Mouse (Mus musculus): ENCODE results near the gene Aqp2.

Gene Aqp2

DNA sequence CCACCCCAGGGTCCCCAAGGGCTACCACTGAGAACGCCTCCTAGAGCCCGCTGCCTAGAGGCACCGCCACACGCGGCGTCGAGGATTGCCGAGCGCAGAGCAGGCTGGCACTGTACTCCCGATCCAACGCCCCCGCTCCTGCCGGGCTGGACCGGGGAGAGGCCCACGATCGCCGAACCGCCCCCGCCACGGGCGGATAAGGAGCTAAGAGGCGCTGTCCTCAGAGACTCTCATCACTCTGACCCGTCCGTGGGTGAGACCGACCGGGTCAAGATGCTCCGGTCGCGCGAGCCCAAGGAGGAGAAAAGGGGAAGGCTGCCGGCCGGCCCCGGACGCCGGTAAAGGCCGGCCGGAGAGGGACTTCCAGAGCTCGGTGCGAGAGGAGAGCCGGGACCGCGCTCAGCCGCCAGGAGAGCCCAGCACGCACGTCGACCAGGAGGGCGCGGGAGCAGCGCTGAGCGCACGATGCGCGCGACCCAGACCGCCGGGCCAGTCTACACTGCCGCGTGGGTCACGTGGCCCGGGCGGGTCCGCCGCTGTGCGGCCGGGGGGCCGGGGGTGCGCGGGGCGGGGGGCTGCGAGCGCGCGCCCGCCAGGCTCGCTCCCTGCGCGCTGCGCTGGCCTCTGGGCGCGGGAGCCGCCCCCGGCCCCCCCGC lies 11.7 kb downstream of the Aqp2 start, which contains the start of gene Aqp5:
TSS of gene Aqp5 (plus strand) at position 354 of the 656 bp plus-strand sequence.
- no peak for DNase-seq (ENCODE audit: low spot score in 2 of 2)

DNA sequence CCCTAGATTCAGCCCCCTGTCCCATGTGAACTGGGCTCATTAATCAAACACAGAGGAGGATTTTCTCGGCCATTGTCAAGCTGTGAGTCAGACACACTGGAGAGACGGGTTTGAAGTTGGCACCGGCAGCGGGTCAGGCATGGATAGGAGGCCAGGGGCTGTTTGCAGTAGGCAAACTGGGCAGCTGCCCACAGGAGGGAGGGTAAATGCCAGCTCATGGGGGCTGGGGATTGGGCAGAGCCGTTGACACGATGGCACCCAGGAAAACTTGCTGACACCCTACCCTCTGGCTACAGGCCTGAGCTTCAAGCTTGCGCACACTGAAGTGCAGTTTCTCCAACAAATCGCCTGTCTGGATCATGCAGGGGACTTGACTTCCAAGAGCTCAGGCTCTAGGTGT lies 13.3 kb downstream of the Aqp2 start:
- no peak for DNase-seq (ENCODE audit: low spot score in 2 of 2)

DNA sequence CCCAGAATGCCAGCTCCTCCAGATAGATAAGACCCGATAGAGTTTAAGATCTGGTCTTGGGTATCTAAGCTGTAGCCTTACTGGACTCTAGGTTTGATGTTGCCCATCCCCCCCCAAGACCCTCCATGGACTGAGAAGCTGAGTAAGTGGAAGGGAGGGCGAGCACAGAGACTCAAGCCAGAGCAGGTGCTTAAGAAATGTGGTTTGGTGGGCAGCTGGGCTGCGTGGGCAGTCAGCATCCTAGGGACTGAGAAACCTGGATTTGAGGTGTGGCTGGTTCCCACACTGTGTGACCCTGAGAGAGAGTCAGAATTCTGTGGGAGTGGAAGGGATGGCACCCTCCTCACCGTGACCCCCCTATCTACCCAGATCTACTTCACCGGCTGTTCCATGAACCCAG lies 14.0 kb downstream of the Aqp2 start:
- no peak for DNase-seq (ENCODE audit: low spot score in 2 of 2)

DNA sequence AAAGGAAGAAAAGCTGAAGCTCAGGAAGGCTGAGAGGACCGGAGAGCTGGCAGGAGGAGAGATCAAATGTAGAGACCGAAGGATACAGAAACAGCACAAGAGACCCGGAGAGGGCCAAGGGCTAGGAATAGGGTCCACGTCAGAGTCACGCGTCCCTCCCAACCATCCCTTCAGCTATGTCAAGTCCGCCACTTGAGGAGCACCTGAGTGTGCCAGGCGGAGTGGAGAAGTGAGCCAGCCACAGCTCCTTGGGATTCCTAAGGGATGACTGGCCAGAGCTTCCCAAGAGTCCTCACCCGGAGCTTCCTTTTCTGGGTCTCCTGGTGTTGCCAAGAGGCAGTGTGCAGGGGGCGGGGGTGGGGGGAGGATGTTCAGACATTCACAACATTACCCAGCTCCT lies 16.1 kb downstream of the Aqp2 start:
- no peak for DNase-seq (ENCODE audit: low spot score in 2 of 2)

DNA sequence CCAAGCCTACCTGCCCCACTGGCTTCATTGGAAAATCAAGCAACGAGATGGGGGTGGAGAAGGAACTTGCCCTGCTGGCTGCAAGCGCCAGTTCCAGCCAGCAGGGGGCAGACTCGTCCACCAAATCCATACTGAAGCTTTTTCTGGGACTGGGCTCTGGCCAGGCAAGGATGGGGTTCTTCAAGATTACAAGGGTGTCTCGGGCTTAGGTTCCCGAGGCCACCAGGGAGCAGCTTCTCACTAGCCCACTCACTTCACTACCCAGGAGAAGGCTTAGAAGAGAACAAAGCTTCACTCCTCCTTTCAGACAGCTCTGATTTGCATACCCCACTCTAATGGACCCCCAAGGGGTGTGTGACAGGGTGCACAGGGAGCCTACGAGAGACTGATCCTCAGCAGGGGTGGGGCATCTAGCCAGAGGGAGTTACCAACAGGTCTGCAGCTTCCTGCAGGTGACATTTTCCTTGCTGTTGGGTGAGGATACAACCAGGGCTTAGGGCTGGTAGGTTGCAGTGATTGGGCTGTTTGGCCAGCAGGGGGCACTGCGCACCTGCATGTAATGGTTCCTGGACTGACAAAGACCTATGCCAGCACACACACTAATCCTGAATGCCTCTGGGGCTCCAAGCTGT lies 17.3 kb downstream of the Aqp2 start:
- peak; percentile 77 to 86 for DNase-seq (ENCODE audit: low spot score in 2 of 2)

DNA sequence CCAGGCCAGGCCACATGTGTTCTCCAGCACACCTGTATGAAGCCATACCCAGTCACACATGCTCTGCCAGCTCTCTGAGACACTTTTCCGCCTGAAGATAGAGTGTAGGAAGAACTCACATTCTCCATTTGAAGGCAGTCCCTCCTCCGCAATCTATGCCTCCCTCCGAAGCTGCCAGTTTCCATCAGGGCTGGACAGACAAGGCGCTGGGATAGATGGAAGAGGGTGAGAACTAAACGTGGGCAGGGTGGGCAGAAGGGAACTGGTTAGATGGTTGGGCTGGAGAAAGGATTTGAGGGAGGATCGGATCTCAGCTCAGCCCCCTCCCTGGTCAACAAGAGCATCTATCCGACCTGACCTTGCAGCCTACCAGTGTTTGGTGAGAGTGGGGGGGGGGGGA lies 18.0 kb downstream of the Aqp2 start:
- no peak for DNase-seq (ENCODE audit: low spot score in 2 of 2)

DNA sequence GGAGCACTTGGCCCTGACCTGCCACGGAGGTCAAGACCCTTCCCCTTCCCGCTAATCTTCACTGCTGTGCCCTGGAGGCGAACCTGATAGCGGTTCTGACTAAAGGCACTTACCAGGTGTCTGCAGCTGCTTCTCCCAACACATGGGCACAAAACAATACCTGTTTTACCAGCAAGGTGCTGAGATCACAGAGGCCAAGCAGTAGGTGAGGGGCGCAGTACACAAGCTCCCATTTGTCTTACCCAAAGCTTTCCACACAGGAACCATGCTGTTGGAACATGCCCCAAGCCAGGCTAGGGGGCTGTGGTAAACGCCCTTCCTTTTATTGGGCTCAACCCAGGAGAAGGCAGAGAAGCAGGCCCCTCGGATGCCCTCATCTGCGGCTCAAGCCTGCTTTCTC lies 18.7 kb downstream of the Aqp2 start:
- no peak for DNase-seq (ENCODE audit: low spot score in 2 of 2)

DNA sequence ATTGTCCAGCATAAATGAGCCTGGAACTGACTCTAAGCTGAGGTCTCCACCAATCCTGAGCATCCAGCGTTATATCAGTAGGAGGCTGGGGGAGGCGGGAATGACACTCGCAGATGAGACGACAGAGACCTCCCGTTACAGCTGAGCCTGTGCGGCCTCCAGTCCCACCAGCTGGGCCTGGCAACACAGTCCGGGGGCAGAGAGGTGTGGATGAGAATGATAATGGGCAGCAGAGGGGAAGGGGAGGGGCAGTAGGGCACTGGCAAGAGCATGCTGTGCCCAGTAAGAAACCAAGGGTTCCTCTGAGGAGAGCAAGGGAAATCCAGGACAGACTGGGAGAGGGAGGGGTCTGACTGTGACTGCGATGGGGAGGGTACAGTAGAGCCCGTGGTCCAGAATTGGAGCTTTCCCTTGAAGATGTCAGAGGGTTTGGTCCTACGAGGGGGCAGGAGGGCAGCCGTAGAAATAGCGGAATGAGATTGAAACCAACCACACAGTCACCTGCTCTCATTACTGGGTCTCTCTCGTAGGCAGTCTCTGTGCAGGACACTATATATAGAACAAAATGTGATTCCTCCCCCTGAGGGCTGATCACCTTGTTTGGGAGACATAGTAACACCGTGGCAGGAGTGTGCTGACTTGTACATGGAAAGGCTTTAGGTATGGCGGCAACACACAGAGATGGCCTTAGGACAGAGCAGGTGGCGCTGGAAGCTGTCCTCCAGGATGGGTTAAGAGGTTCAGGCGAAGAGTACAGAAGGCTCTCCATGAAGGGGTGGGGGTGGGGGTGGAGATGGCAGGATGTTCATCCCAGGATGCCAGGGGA lies 20.6 kb downstream of the Aqp2 start:
- DNase-seq (ENCODE audit: low spot score in 2 of 2): no peak

DNA sequence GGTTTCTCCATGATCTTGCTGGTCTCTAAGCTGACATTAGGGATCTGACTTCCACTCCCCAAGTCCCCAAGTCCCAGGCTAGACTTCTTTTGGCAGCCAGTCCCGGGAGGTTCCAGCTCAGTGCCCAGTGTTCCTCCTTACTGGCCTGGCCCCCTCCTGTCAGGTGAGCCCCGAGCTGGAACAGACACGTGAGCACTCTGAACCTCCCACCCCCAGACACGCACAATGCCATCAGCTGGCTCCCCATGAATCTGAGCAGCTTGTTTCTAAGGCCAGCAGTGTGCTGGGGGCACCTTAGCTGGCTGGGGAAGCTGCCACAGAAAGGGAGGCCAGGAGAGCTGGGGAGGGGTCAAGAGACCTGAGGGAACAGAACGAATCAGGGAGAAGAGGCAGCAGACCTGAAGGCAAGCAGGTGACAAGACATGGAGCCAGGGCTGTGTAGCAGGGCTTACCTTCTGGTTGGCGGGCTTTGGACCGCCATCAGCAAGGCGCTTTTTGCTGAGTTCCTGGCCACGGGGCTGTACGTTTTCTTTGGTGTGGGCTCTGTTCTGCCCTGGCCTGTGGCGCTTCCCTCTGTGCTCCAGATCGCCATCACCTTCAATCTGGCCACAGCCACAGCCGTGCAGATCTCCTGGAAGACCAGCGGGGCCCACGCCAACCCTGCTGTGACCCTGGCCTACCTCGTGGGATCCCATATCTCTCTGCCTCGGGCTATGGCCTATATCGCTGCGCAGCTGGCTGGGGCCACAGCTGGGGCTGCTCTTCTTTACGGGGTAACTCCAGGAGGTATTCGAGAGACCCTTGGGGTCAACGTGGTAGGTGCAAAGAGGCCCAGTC lies 22.3 kb downstream of the Aqp2 start, which contains the start of gene Aqp6:
TSS of gene Aqp6 (plus strand) at position 415 of the 837 bp plus-strand sequence.
- no peak for DNase-seq (ENCODE audit: low spot score in 2 of 2)

DNA sequence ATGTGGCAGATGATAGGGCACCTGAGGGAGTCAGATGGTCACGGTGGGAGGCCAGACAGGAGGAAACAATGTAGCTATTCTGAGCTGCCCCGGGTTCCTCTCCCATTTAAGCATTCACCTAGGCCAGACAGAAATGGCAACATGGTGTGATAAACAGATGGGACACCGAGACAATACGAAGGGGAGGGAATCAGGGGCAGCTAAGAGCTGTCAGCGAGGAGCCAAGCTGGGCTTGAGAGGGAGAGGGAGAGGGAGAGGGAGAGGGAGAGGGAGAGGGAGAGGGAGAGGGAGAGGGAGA lies 22.9 kb downstream of the Aqp2 start:
- no peak for DNase-seq (ENCODE audit: low spot score in 2 of 2)

DNA sequence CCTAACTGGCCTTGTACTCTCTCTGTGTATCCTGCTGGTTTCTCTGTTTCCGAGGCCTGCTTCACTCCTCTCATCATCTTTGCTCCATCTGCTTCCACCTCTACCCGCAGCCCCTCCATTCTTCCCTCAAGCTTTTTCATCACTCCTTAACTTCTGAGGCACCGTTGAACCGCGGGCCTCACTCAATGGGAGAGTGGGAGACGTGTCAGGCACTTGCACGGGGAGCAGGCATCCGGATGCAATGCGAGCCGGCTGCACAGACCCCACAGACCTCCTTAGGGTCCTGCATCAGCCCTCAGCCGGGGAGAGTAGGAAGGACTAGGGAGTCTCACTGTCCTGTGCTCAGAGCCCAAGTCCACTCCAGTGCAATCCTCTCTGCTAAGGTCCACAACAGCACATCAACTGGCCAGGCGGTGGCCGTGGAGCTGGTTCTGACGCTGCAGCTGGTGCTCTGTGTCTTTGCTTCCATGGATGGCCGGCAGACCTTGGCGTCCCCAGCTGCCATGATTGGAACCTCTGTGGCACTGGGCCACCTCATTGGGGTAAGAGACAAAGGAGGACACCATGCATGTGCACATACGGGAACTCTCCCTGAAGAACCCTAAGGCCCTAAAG lies 23.5 kb downstream of the Aqp2 start:
- no peak for DNase-seq (ENCODE audit: low spot score in 2 of 2)

DNA sequence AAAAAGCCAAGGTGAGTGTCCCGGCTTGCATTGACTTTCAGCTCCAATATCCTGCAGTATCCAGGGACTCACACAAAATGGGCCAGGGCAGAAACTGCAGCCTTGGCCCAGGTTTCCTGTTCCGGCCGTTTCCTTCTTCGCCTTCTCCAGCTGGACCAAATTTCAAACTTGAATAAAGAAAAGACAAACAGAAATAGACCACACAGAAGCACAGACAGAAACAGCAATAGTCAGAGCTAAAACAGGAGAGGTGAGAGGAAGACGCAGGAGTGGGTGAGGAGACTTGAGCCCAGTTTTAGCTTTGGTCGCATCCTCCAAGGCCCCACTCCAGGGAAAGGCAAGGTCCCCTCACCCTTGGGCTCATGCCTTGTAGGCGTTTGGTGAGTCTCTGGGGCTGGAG lies 24.4 kb downstream of the Aqp2 start:
- DNase-seq (ENCODE audit: low spot score in 2 of 2): peak in 1 of 2 experiments; percentile 30

DNA sequence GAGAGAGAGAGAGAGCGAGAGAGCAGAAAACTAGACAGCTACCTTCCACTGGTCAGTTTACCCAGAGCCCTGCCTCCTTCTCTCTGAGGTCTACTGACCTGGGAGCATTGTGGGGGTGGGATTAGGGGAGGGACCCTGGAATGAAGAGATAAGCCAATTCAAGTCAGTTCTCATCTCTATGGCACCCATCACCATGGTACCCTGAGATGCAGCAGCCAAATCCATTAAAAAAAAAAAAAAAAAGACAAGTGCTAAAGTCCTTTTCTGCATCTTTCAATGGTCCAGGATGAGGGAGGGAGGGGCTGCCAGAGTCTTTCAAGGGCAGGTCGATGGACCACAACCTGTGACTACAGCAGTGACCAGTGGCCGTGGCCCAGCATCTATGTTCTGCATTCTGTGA lies 26.7 kb downstream of the Aqp2 start:
- no peak for DNase-seq (ENCODE audit: low spot score in 2 of 2)

DNA sequence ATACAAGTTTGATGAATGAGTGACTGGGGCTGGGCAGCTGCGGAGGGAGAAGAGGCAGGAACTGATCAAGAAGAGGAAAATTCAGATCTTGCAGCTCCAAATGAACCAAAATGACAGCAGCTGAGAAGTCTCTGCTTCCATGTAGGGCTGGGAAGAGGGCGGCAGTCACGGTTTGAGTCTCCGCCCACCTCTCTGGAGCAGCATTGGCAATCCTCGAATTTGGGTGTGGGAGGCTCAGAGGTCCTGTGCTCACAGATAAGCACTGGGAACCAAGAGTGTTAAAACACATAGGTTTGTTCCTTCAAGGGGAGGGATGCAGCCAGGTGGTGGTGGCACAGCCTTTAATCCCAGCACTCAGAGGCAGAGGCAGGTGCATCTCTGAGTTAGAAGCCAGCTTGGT lies 27.7 kb downstream of the Aqp2 start:
- peak; percentile 48 to 64 for DNase-seq (ENCODE audit: low spot score in 2 of 2)

DNA sequence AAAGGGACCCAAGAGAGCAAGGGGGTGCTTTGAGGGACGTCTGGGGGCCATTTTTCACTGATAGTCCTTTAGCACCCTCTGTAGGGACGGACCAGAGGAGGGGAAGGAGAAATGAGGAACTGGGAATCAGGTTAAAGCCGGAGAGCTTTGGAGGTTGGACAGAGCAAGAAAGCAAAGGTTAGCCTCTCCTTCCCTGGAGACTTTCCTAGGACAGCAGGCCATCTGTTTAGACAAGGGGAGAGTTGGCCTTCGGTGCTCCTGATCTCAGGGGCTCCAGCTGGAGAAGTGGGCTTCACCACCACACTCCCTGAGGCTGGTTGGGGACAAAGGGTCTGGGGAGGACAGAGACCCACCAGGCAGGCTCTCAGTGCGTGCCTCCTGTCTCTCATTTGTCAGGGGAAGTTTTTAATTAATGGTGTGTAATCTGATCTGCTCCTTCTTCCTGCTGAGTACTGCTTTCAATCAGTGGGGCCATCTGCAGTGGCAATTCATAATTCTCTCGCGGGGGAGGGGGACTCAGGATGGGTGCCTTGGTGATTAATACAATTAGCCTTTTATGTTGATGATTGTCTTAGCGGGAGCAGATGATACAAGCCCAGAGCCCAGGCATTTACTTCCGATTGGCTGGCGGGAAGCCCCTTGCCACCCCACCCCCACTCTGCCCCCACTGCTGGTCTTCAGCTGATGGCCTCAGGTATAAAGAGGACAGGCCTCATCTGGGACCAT lies 28.7 kb downstream of the Aqp2 start:
- DNase-seq (ENCODE audit: low spot score in 2 of 2): no peak

DNA sequence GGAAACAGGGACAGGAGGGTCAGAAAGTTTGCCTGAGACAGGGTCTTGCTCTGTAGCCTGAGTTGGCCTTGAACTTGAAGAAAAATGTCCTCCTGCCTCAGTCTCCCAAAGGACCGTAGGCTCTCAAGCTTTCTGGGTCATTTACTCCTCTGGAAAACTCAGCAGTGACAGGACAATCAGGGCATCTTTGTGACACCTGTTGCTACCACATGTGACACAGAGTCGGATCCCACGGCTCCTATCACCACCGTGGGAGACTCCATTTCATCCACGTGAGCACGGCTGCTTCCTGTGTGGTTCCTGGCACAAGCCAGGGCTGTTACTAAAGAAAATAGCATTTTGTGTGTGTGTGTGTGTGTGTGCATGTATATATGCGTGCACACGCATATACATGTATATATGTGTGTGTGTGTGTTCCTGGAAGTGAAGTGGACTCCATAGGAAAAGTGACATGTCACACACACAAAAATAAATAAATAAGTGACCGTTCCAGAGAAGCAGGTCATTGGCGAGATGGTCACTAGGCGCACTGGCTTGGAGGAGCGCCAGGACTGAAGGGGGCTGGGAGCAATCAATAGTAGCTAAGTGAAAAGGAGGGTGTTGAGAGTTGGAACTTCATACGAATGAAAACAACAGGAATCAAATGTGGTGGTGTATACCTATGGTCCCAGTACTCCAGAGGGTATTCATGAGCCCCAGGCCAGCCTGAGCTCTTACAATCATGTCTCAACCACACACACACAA lies 29.7 kb downstream of the Aqp2 start:
- no peak for DNase-seq (ENCODE audit: low spot score in 2 of 2)

DNA sequence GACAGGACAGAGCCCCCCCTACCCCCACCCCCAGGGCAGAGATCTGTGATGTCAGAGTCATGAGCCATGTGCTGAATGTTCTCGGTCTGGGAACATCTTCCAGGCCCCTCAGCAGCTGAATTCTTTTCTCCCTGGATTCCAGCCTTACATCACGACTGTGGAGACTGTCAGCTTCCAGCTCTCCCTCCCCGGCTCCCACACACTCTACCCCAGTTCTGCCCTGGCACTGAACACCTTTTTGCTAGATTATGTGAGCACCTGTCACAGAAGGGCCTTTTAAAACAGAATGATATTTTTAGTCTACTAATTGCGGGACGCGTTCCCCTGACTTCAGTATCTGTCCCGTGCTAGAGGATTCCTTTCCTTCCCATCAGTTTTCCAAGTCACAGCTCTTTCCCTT lies 32.7 kb downstream of the Aqp2 start:
- no peak for DNase-seq (ENCODE audit: low spot score in 2 of 2)

DNA sequence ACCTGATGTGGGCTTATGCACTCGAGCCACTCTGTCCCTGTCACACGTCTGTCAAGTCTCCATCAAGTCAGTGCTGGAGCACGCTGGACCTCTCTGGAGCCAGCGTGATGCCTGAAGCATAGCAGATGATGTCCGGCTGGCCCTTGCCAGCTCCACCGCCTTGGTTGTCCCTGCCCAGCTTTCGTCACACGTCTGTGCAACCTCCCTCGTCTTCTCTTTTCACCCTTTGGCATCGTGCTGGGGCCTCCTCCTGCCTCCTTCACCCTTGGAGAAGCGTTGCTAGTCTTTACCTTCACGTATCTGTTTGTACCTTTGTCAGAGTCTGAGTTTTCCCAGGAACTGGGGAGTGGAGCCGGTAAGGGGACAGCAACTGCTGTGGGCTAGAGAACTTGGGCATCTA lies 35.4 kb downstream of the Aqp2 start:
- no peak for DNase-seq (ENCODE audit: low spot score in 2 of 2)

DNA sequence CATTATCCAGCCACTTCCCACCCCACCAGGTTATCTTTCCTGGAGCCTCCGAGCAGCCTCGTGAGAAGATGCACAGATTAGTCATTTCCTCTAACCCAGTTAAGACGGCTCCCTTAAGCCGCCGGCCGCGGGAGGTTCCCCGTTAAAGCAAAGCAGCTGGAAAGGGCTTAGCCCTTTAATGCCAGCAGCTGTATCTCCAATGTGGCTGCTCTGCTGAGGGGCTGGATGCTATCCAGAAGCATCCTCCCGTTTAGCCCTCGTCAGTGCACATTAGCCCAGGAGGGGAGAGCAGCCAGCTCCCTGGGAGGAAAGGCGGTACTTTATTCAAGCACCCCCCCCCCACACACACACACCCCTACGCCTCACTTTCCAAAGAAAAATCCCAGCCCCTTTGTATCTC lies 35.9 kb downstream of the Aqp2 start:
- DNase-seq (ENCODE audit: low spot score in 2 of 2): no peak

DNA sequence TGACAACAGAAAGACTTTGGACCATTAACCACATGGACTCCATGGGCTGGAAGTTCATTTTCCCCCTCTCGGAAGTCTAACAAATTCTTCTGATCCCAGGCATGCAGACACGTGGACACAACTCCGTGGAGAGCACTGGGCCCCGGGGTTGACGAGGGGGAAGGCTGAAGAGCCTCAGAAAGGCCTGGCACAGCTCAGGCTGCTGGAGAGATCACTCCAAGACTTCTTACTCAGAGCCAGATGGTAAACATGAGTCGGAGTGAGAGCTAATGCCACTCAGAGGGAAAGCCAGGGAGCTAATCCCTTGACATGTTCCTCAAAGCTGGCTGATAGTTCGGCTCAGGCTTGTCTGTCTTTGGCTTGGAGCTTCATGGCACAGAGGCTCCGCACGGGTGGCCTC lies 36.4 kb downstream of the Aqp2 start:
- DNase-seq (ENCODE audit: low spot score in 2 of 2): no peak
